Mouse (Mus musculus) forebrain, embryonic 13.5 days (tissue): ENCODE data around the gene Igsf23. TPM values are rescaled to one million over a fixed set of nuclear protein-coding genes. Genes with fewer than 3 reads are reported as not detected.
"Not testable (repeated sequence)": the region's sequence is repeated elsewhere in the genome, so short reads cannot be mapped to it uniquely, and the experiment has no call there.

ENCODE experiments used
- ATAC-seq: fragments of 200-750 bp; cut with Nextera tagmentation; 2 replicates; pipeline ENCODE4 v1.8.0; 2017
- H3K27ac ChIP-seq: fragments of 300-500 bp; sonication (generic); 2 replicates; pipeline ENCODE4 v1.5.1; 2015; ENCODE audit warnings: inconsistent platforms, mild to moderate bottlenecking, moderate library complexity
- H3K27me3 ChIP-seq: fragments of 300-500 bp; sonication (generic); 2 replicates; pipeline ENCODE4 v1.6.1; 2015; ENCODE audit warnings: mild to moderate bottlenecking, inconsistent platforms
- H3K36me3 ChIP-seq: fragments of 300-500 bp; sonication (generic); 2 replicates; pipeline ENCODE4 v1.6.1; 2015; ENCODE audit warnings: mild to moderate bottlenecking, inconsistent platforms; ENCODE audit not compliant: poor library complexity, severe bottlenecking
- H3K4me1 ChIP-seq: fragments of 300-500 bp; sonication (generic); 2 replicates; pipeline ENCODE4 v1.6.1; 2015; ENCODE audit warnings: inconsistent platforms
- H3K4me2 ChIP-seq: fragments of 300-500 bp; sonication (generic); 2 replicates; pipeline ENCODE4 v1.6.1; 2015; ENCODE audit warnings: inconsistent platforms, mild to moderate bottlenecking, moderate library complexity
- H3K4me3 ChIP-seq: fragments of 300-500 bp; sonication (generic); 2 replicates; pipeline ENCODE4 v1.5.1; 2015; ENCODE audit warnings: mild to moderate bottlenecking, inconsistent platforms
- H3K9ac ChIP-seq: fragments of 300-500 bp; sonication (generic); 2 replicates; pipeline ENCODE4 v1.6.1; 2015; ENCODE audit warnings: mild to moderate bottlenecking, inconsistent platforms
- H3K9me3 ChIP-seq: fragments of 300-500 bp; sonication (generic); replicated peaks from 2 replicates; pipeline ENCODE4 v1.6.1; 2016; ENCODE audit warnings: inconsistent platforms
- WGBS: fragments of 180-500 bp; shearing (Covaris S2); methylation state at CpG from one replicate; pipeline ENCODE4 v1.1.7; 2015; 5-methylcytosine and 5-hydroxymethylcytosine counted together
- polyA plus RNA-seq: library from polyadenylated mRNA; unstranded; fragments of >200 nt; fragmentation: Nextera tagmentation; extraction: Ambion mirVana; gene quantifications from 2 replicates; pipeline ENCODE4 v1.2.1, GENCODE M21; 2015

Gene Igsf23
- polyA plus RNA-seq, 1 experiment from 2014 or later: not detected

GRCm38 (mm10) chr7:19932877-19933809 lies 17.4 kb downstream of the Igsf23 start:
- 22% methylated on average over 19 of the region's 21 CpGs for WGBS
- Histone ChIP-seq H3K27me3 (no peaks in the 10 kb centered on the region; the same call in 1 of the 2 replicates), H3K4me2 (peak overlapping the region; percentile 52), H3K4me3 (peak overlapping the region; percentile 23), H3K9ac (0 out of 2 replicates have a peak overlapping the region, but pooled peaks have one; percentile 22), H3K36me3 (no peaks in the 10 kb centered on the region), H3K4me1 (peaks cover 10% of the 10 kb centered on the region; the same call in 1 of the 2 replicates), H3K9me3 (no peaks in the 10 kb centered on the region), H3K27ac (0 out of 2 replicates have a peak overlapping the region, but pooled peaks have one; percentile 8)
- ATAC-seq: peak; percentile 81

- H3K27ac ChIP-seq: no peak overlapping the region
- no peaks in the 10 kb centered on the region for H3K36me3 ChIP-seq
- H3K4me2 ChIP-seq: peak overlapping the region; percentile 52
- no peak overlapping the region for H3K9ac ChIP-seq
- WGBS: 25% methylated on average over 13 of the region's 13 CpGs
- H3K27me3 ChIP-seq: no peaks in the 10 kb centered on the region; the same call in 1 of the 2 replicates
- no peaks in the 10 kb centered on the region for H3K9me3 ChIP-seq
- no peak overlapping the region for H3K4me3 ChIP-seq
- peaks cover 10% of the 10 kb centered on the region; the same call in 1 of the 2 replicates for H3K4me1 ChIP-seq
- peak; percentile 25; the same call in 1 of the 2 replicates for ATAC-seq
Observed at GRCm38 (mm10) chr7:19932133-19932876, 18.3 kb downstream of the Igsf23 start.

DNA sequence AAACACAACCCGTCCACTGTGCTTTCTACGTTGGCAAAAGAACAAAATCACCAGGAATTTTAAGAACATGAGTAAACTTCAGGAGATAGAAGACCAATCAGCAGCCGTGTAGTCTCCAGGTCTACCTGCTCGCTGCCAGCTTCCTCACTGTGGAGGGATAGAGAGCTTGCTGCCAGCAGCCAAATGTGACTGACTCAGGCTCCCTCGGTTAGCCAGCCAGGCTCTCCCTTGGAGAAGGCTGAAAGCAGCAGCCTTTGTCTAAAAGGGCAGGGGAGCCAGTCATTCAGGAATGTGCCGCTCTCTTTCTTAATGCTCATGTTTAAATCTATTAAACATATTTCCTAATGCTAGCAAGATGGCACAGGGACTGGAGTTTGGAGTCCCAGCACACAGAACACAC lies 20.1 kb downstream of the Igsf23 start:
- H3K36me3 ChIP-seq, H3K9me3 ChIP-seq, H3K27ac ChIP-seq, ATAC-seq, H3K4me3 ChIP-seq, H3K4me2 ChIP-seq, H3K27me3 ChIP-seq, H3K9ac ChIP-seq: not testable (repeated sequence)
- H3K4me1 ChIP-seq: peaks cover 10% of the 10 kb centered on the region; the same call in 1 of the 2 replicates
- 73% methylated on average over 6 of the region's 6 CpGs for WGBS

DNA sequence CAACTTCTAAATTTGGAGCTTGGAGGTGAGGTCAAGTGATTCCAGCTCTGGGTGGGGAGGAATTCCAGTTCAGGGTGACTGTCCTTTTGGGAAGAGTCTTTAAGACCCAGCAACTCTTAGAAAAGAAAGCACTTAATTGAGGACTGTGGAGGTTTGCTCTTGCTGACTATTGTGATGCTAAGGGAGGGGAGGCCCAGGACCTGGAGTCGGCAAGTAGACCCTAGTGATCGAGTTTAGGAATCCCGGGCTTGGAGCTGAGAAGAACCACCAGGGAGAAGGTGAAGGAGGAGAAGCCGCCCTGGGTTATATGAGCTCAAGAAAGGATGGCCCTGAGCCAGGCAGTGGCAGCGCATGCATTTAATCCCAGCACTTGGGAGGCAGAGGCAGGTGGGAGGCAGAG lies 22.1 kb downstream of the Igsf23 start:
- no peak overlapping the region for H3K9ac ChIP-seq
- no peak overlapping the region for H3K4me2 ChIP-seq
- H3K27ac ChIP-seq: no peak overlapping the region
- H3K27me3 ChIP-seq: no peaks in the 10 kb centered on the region; the same call in 1 of the 2 replicates
- H3K4me1 ChIP-seq: peaks cover 9% of the 10 kb centered on the region; the same call in 1 of the 2 replicates
- no peak for ATAC-seq
- 72% methylated on average over 5 of the region's 5 CpGs for WGBS
- H3K9me3 ChIP-seq: no peaks in the 10 kb centered on the region
- no peak overlapping the region for H3K4me3 ChIP-seq
- H3K36me3 ChIP-seq: no peaks in the 10 kb centered on the region

- no peak overlapping the region for H3K4me2 ChIP-seq
- no peak overlapping the region for H3K4me3 ChIP-seq
- no peak for ATAC-seq
- H3K27me3 ChIP-seq: no peaks in the 10 kb centered on the region; the same call in 1 of the 2 replicates
- H3K36me3 ChIP-seq: no peaks in the 10 kb centered on the region
- H3K9ac ChIP-seq: no peak overlapping the region
- 93% methylated on average over 2 of the region's 2 CpGs for WGBS
- H3K9me3 ChIP-seq: no peaks in the 10 kb centered on the region
- no peaks in the 10 kb centered on the region for H3K4me1 ChIP-seq
- no peak overlapping the region for H3K27ac ChIP-seq
Observed at GRCm38 (mm10) chr7:19926849-19927480, 23.6 kb downstream of the Igsf23 start.

- Histone ChIP-seq H3K4me1 (0 out of 2 replicates have a peak, but pooled peaks cover under 1% of the 10 kb centered on the region), H3K4me2 (no peak overlapping the region), H3K9me3 (no peaks in the 10 kb centered on the region), H3K27ac (no peak overlapping the region), H3K9ac (no peak overlapping the region), H3K27me3 (no peaks in the 10 kb centered on the region), H3K4me3 (no peak overlapping the region), H3K36me3 (no peaks in the 10 kb centered on the region)
- no peak for ATAC-seq
- WGBS: 71% methylated on average over 1 of the region's 1 CpGs
Observed at GRCm38 (mm10) chr7:19925376-19925775, 25.2 kb downstream of the Igsf23 start.

GRCm38 (mm10) chr7:19923797-19924196 lies 26.8 kb downstream of the Igsf23 start:
- WGBS: 12% methylated on average over 8 of the region's 15 CpGs
- H3K9me3 ChIP-seq: no peaks in the 10 kb centered on the region
- no peak overlapping the region for H3K4me3 ChIP-seq
- no peak overlapping the region for H3K9ac ChIP-seq
- no peak for ATAC-seq
- H3K36me3 ChIP-seq: no peaks in the 10 kb centered on the region
- H3K27ac ChIP-seq: no peak overlapping the region
- 0 out of 2 replicates have a peak, but pooled peaks cover 8% of the 10 kb centered on the region for H3K4me1 ChIP-seq
- H3K4me2 ChIP-seq: no peak overlapping the region
- no peaks in the 10 kb centered on the region for H3K27me3 ChIP-seq

- H3K9ac ChIP-seq: no peak overlapping the region
- 0 out of 2 replicates have a peak, but pooled peaks cover under 1% of the 10 kb centered on the region for H3K36me3 ChIP-seq
- no peak overlapping the region for H3K4me2 ChIP-seq
- no peaks in the 10 kb centered on the region for H3K27me3 ChIP-seq
- no peaks in the 10 kb centered on the region for H3K9me3 ChIP-seq
- no peak for ATAC-seq
- no peak overlapping the region for H3K27ac ChIP-seq
- no peak overlapping the region for H3K4me3 ChIP-seq
- WGBS: 54% methylated on average over 2 of the region's 2 CpGs
- 0 out of 2 replicates have a peak, but pooled peaks cover 8% of the 10 kb centered on the region for H3K4me1 ChIP-seq
Observed at GRCm38 (mm10) chr7:19923354-19923753, 27.2 kb downstream of the Igsf23 start.

DNA sequence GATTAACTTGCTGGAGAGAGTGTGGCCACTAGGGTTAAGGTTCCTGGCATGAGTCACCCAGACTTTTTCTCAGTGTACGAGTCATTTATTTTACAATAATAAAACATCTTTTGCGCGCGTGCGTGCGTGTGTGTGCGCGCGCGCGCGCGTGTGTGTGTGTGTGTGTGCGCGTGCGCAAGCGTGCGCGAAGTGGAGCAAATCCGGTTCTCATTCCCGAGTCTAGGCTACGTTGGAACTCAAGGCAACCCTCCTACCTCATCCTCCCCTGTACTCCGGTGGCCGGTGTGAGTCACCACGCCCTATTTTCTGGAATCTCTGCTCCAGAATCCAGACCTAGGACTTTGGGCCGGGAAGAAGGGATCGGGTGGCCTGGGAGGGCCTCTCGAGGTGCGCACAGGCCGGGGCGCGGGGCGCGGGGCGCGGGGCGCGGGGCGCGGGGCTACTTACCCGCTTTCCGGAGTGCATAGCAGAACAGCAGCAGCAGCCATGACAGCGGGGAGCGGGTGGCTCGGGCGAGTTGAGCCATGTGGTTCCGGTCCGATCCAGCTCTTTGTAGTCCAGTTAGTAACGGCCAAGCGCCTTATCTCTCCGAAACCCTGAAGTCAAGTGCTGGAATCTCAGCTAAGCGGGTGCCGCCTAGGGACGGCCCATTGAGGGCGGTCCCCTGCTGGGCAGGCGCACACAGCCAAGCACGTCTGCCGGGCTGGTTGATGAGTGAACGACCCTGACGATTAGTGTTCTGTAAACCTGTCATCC lies 29.9 kb downstream of the Igsf23 start, which contains the start of gene Pvr:
Pvr (minus strand) TSS at position 655 of the 756 bp plus-strand sequence.
- H3K4me2 ChIP-seq: peak within 1 kb of the TSS; percentile 78
- H3K9me3 ChIP-seq: no peaks in the 10 kb centered on the region
- ATAC-seq: peak; percentile 87
- H3K36me3 ChIP-seq: peaks cover 12% of the 10 kb centered on the region; the same call in 1 of the 2 replicates
- peak within 1 kb of the TSS; percentile 63 for H3K27ac ChIP-seq
- H3K27me3 ChIP-seq: no peaks in the 10 kb centered on the region
- H3K4me1 ChIP-seq: 0 out of 2 replicates have a peak, but pooled peaks cover 8% of the 10 kb centered on the region
- H3K4me3 ChIP-seq: peak within 1 kb of the TSS; percentile 65
- WGBS: under 1% methylated on average over 53 of the region's 60 CpGs
- H3K9ac ChIP-seq: peak within 1 kb of the TSS; percentile 68

- H3K27ac ChIP-seq: no peak overlapping the region
- WGBS: 37% methylated on average over 4 of the region's 4 CpGs
- peaks cover 12% of the 10 kb centered on the region; the same call in 1 of the 2 replicates for H3K36me3 ChIP-seq
- H3K4me2 ChIP-seq: peak overlapping the region; percentile 78
- peak; percentile 58 for ATAC-seq
- 0 out of 2 replicates have a peak, but pooled peaks cover 8% of the 10 kb centered on the region for H3K4me1 ChIP-seq
- peak overlapping the region; percentile 65 for H3K4me3 ChIP-seq
- no peaks in the 10 kb centered on the region for H3K9me3 ChIP-seq
- H3K9ac ChIP-seq: peak overlapping the region; percentile 68
- no peaks in the 10 kb centered on the region for H3K27me3 ChIP-seq
Observed at GRCm38 (mm10) chr7:19920166-19920505, 30.4 kb downstream of the Igsf23 start.

GRCm38 (mm10) chr7:19914558-19914957 lies 36.0 kb downstream of the Igsf23 start:
- 90% methylated on average over 7 of the region's 7 CpGs for WGBS

More at GRCm38 (mm10) chr7:19914558-19914957, 36.0 kb downstream of the Igsf23 start:
- Histone ChIP-seq H3K4me1 (no peaks in the 10 kb centered on the region), H3K36me3 (peaks cover 12% of the 10 kb centered on the region; the same call in 1 of the 2 replicates), H3K4me3 (no peak overlapping the region), H3K9ac (no peak overlapping the region), H3K9me3 (no peaks in the 10 kb centered on the region), H3K27me3 (no peaks in the 10 kb centered on the region), H3K4me2 (no peak overlapping the region), H3K27ac (no peak overlapping the region)
- no peak for ATAC-seq
